In the genomic region with DNA sequence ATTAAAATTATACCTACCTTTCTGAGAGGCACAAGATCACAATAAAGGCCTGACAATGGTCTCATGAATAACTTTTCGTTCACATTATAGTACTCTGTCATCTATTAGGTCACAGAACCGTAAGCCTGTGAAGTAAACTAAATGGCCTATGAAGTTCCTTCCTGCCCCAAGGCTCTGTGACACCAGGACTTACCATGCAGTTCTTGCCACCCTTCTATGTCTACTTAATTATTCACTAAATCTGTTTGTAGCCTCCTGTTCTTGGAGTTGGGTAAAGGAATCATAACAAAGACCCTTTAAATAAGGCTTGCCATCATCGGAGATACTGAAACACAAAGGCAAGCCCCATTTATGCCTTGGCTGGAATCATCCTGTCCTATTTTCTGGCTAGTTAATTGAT, we compare ENCODE assay signal across 16 mouse cellular contexts.
DNase-seq lines count a peak whose midpoint lies in the region; ATAC-seq lines count a peak whose summit lies in the region.
"Had no signal": no experiment of that assay in that cellular context is flagged by ENCODE, and none has a peak within 500 bp of the region (broad histone marks: within the 10 kb centered on the region; RNA-seq: fewer than 3 reads in every experiment).

No protein-coding gene starts in this region.

- H3K4me3 ChIP-seq in midbrain, embryonic 12.5 days, result no peak overlapping the region
- no peak overlapping the region for H3K4me3 ChIP-seq in midbrain, embryonic 11.5 days (ENCODE audit: low read depth, low read length)
- no peak overlapping the region for H3K4me3 ChIP-seq in forebrain, embryonic 15.5 days
- no peak overlapping the region for H3K4me3 ChIP-seq in limb, embryonic 10.5 days
- H3K4me3 ChIP-seq in neural tube, embryonic 15.5 days (replicated peaks), result no peak overlapping the region
- H3K4me3 ChIP-seq: layer of hippocampus, adult 2 months; left cerebral cortex, adult 2 months; limb, embryonic 12.5 days had no signal

- no peaks in the 10 kb centered on the region for H3K36me3 ChIP-seq in midbrain, embryonic 12.5 days
- no peaks in the 10 kb centered on the region for H3K36me3 ChIP-seq in midbrain, embryonic 11.5 days (ENCODE audit: control insufficient read depth, insufficient read depth, low read length)
- H3K36me3 ChIP-seq in forebrain, embryonic 15.5 days, result no peaks in the 10 kb centered on the region
- no peaks in the 10 kb centered on the region for H3K36me3 ChIP-seq in limb, embryonic 10.5 days
- no peaks in the 10 kb centered on the region for H3K36me3 ChIP-seq in neural tube, embryonic 15.5 days
- H3K36me3 ChIP-seq: limb, embryonic 12.5 days had no signal

- H3K9ac ChIP-seq in midbrain, embryonic 12.5 days (replicated peaks), result no peak overlapping the region
- no peak overlapping the region for H3K9ac ChIP-seq in midbrain, embryonic 11.5 days (ENCODE audit: low read length)
- peak overlapping the region; percentile 24; the same call in 1 of the 2 replicates for H3K9ac ChIP-seq in forebrain, embryonic 15.5 days (replicated peaks)
- H3K9ac ChIP-seq in neural tube, embryonic 15.5 days (replicated peaks), result no peak overlapping the region
- H3K9ac ChIP-seq: limb, embryonic 12.5 days; liver, embryonic 14.5 days had no signal

- no peak for DNase-seq in midbrain, embryonic 11.5 days (ENCODE audit: low spot score, missing footprints)
- DNase-seq in limb, embryonic 10.5 days (ENCODE audit: low spot score), result no peak
- DNase-seq in left cerebral cortex, postnatal 14 days (ENCODE audit: low spot score in 2 of 2), result no peak
- DNase-seq: gastrocnemius, postnatal 14 days; kidney, adult 9 months; lung, postnatal 10 days; thymus, postnatal 14 days had no signal

- peaks cover 19% of the 10 kb centered on the region for H3K4me1 ChIP-seq in midbrain, embryonic 12.5 days
- H3K4me1 ChIP-seq in midbrain, embryonic 11.5 days (ENCODE audit: control insufficient read depth, insufficient read depth, low read length), result peaks cover 8% of the 10 kb centered on the region
- peaks cover 24% of the 10 kb centered on the region for H3K4me1 ChIP-seq in forebrain, embryonic 15.5 days
- peaks cover 21% of the 10 kb centered on the region for H3K4me1 ChIP-seq in limb, embryonic 10.5 days
- peaks cover 11% of the 10 kb centered on the region for H3K4me1 ChIP-seq in neural tube, embryonic 15.5 days

- 74% methylated on average over 3 of the region's 3 CpGs for WGBS in midbrain, embryonic 12.5 days
- WGBS in midbrain, embryonic 11.5 days, result 78% methylated on average over 3 of the region's 3 CpGs
- 13% methylated on average over 3 of the region's 3 CpGs for WGBS in forebrain, embryonic 15.5 days
- 90% methylated on average over 3 of the region's 3 CpGs for WGBS in limb, embryonic 10.5 days
- 42% methylated on average over 3 of the region's 3 CpGs for WGBS in neural tube, embryonic 15.5 days

- H3K27ac ChIP-seq in midbrain, embryonic 12.5 days (replicated peaks), result peak overlapping the region; percentile 72
- H3K27ac ChIP-seq in midbrain, embryonic 11.5 days (ENCODE audit: low read depth, low read length), result no peak overlapping the region
- H3K27ac ChIP-seq in forebrain, embryonic 15.5 days (replicated peaks), result peak overlapping the region; percentile 97
- 0 out of 2 replicates have a peak overlapping the region, but pooled peaks have one; percentile 14 for H3K27ac ChIP-seq in limb, embryonic 10.5 days
- H3K27ac ChIP-seq in neural tube, embryonic 15.5 days (replicated peaks), result peak overlapping the region; percentile 30; the same call in 1 of the 2 replicates
- H3K27ac ChIP-seq: layer of hippocampus, adult 2 months; left cerebral cortex, adult 2 months; limb, embryonic 12.5 days; liver, embryonic 14.5 days; stomach, postnatal 0 days had no signal

- H3K27me3 ChIP-seq in midbrain, embryonic 12.5 days, result no peaks in the 10 kb centered on the region
- H3K27me3 ChIP-seq in midbrain, embryonic 11.5 days (ENCODE audit: control insufficient read depth, insufficient read depth, low read length), result no peaks in the 10 kb centered on the region
- no peaks in the 10 kb centered on the region for H3K27me3 ChIP-seq in forebrain, embryonic 15.5 days
- H3K27me3 ChIP-seq in limb, embryonic 10.5 days (ENCODE audit: low read depth, poor library complexity, severe bottlenecking), result no peaks in the 10 kb centered on the region
- H3K27me3 ChIP-seq in neural tube, embryonic 15.5 days (replicated peaks), result no peaks in the 10 kb centered on the region
- H3K27me3 ChIP-seq: limb, embryonic 12.5 days had no signal

- ATAC-seq in midbrain, embryonic 12.5 days (ENCODE audit: low FRiP score, low read depth), result no peak
- no peak for ATAC-seq in midbrain, embryonic 11.5 days (ENCODE audit: low FRiP score)
- peak; percentile 55 for ATAC-seq in forebrain, embryonic 15.5 days (replicated peaks)
- no peak for ATAC-seq in neural tube, embryonic 15.5 days (ENCODE audit: low FRiP score)
- no peak for ATAC-seq in megakaryocyte-erythroid progenitor cell, adult 5-6 weeks (replicated peaks; ENCODE audit: low FRiP score, low TSS enrichment, poor library complexity, severe bottlenecking)

- intact Hi-C loops in left cerebral cortex, postnatal 14 days (cut with DNase I), result no loop called here

- no peak overlapping the region for H3K4me2 ChIP-seq in midbrain, embryonic 12.5 days (replicated peaks)
- no peak overlapping the region for H3K4me2 ChIP-seq in midbrain, embryonic 11.5 days
- peak overlapping the region; percentile 20 for H3K4me2 ChIP-seq in forebrain, embryonic 15.5 days (replicated peaks)
- H3K4me2 ChIP-seq in neural tube, embryonic 15.5 days, result no peak overlapping the region
- H3K4me2 ChIP-seq: limb, embryonic 12.5 days had no signal

- no peaks in the 10 kb centered on the region for H3K9me3 ChIP-seq in midbrain, embryonic 12.5 days
- H3K9me3 ChIP-seq in midbrain, embryonic 11.5 days (ENCODE audit: control insufficient read depth, low read length), result no peaks in the 10 kb centered on the region
- no peaks in the 10 kb centered on the region for H3K9me3 ChIP-seq in forebrain, embryonic 15.5 days
- H3K9me3 ChIP-seq in limb, embryonic 10.5 days (replicated peaks), result no peaks in the 10 kb centered on the region
- no peaks in the 10 kb centered on the region for H3K9me3 ChIP-seq in neural tube, embryonic 15.5 days (replicated peaks)
- H3K9me3 ChIP-seq: limb, embryonic 12.5 days had no signal
